Mouse (Mus musculus) megakaryocyte, adult 5-6 weeks (primary cell): ENCODE measurements around the gene Vrk1. TPM values are rescaled to one million over a fixed set of nuclear protein-coding genes. Genes with fewer than 3 reads are reported as not detected.
A peak's percentile ranks its signal among the peaks of the same experiment; 100 is the strongest.

ENCODE experiments used
- ATAC-seq: 2 replicates; pipeline ENCODE4 v1.8.0; 2016; ENCODE audit warnings: mild to moderate bottlenecking, inconsistent platforms; ENCODE audit not compliant: poor library complexity, severe bottlenecking
- total RNA-seq, 2 experiments: library from RNA; stranded (forward) in 1 of 2; stranded (reverse) in 1 of 2; fragments of 153-499, 151-499 nt in 1 of 2; fragments of 221-1000, 200-1000 nt in 1 of 2; gene quantifications; 2 replicates each; pipeline versions ENCODE4 v1.2.3 to v1.2.4; 2015 to 2017

The Vrk1 gene
- total RNA-seq, 2 experiments from 2014 or later, result 133 to 208 TPM

- ATAC-seq, result peak; percentile 95
Observed at GRCm38 (mm10) chr12:106040259-106040658, 30.2 kb downstream of the Vrk1 start.

GRCm38 (mm10) chr12:106046143-106046795 lies 36.2 kb downstream of the Vrk1 start:
- ATAC-seq, result no peak

- no peak for ATAC-seq
Observed at GRCm38 (mm10) chr12:106052271-106052670, 42.2 kb downstream of the Vrk1 start.

GRCm38 (mm10) chr12:106055799-106056198 lies 45.8 kb downstream of the Vrk1 start:
- peak; percentile 97 for ATAC-seq

- no peak for ATAC-seq
Observed at GRCm38 (mm10) chr12:106059873-106060573, 50.0 kb downstream of the Vrk1 start.

GRCm38 (mm10) chr12:106070434-106071155 lies 60.6 kb downstream of the Vrk1 start:
- no peak for ATAC-seq

- ATAC-seq, result no peak
Observed at GRCm38 (mm10) chr12:106071575-106072166, 61.6 kb downstream of the Vrk1 start.

- ATAC-seq, result no peak
Observed at GRCm38 (mm10) chr12:106074371-106075155, 64.5 kb downstream of the Vrk1 start.

GRCm38 (mm10) chr12:106076131-106076530 lies 66.1 kb downstream of the Vrk1 start:
- ATAC-seq, result no peak

- ATAC-seq, result no peak
Observed at GRCm38 (mm10) chr12:106080511-106080910, 70.5 kb downstream of the Vrk1 start.

- no peak for ATAC-seq
Observed at GRCm38 (mm10) chr12:106080945-106081747, 71.1 kb downstream of the Vrk1 start.

GRCm38 (mm10) chr12:106081748-106082140 lies 71.7 kb downstream of the Vrk1 start:
- ATAC-seq, result no peak

- no peak for ATAC-seq
Observed at GRCm38 (mm10) chr12:106082191-106082957, 72.3 kb downstream of the Vrk1 start.

- ATAC-seq, result no peak
Observed at GRCm38 (mm10) chr12:106082958-106083381, 72.9 kb downstream of the Vrk1 start.

GRCm38 (mm10) chr12:106084126-106084525 lies 74.1 kb downstream of the Vrk1 start:
- no peak for ATAC-seq

GRCm38 (mm10) chr12:106094827-106095226 lies 84.8 kb downstream of the Vrk1 start:
- ATAC-seq, result no peak

- ATAC-seq, result no peak
Observed at GRCm38 (mm10) chr12:106102003-106102402, 92.0 kb downstream of the Vrk1 start.

GRCm38 (mm10) chr12:106102726-106103643 lies 93.0 kb downstream of the Vrk1 start:
- no peak for ATAC-seq
